ENCODE assay signal across 11 mouse cellular contexts in genomic region chr6:28428290-28428689, GRCm38 (mm10). TPM values are rescaled to one million over a fixed set of nuclear protein-coding genes. Genes with fewer than 3 reads are reported as not detected.
DNase-seq lines count a peak whose midpoint lies in the region; ATAC-seq and TF ChIP-seq lines count a peak whose summit lies in the region.
"Had no signal": no experiment of that assay in that cellular context is flagged by ENCODE, and none has a peak within 500 bp of the region (broad histone marks: within the 10 kb centered on the region; RNA-seq: fewer than 3 reads in every experiment).

TSS of gene Gcc1 (minus strand) at chr6:28428390.

- no peaks in the 10 kb centered on the region for H3K36me3 ChIP-seq in heart, adult 2 months (ENCODE audit: control insufficient read depth, insufficient read depth, low read length)
- H3K36me3 ChIP-seq in midbrain, embryonic 13.5 days = peaks cover 24% of the 10 kb centered on the region
- H3K36me3 ChIP-seq in midbrain, embryonic 14.5 days (ENCODE audit: control insufficient read depth, insufficient read depth, low read length) = peaks cover 18% of the 10 kb centered on the region
- peaks cover 8% of the 10 kb centered on the region for H3K36me3 ChIP-seq in hindbrain, embryonic 16.5 days (ENCODE audit: control insufficient read depth, insufficient read depth, low read length)
- peaks cover 14% of the 10 kb centered on the region for H3K36me3 ChIP-seq in neural tube, embryonic 15.5 days

- TF ChIP-seq EP300 in heart, adult 2 months (IDR thresholded peaks at IDR 0.05; ENCODE audit: insufficient read depth, low read depth, low read length) = no peak

- H3K4me2 ChIP-seq in midbrain, embryonic 13.5 days (replicated peaks) = no peak within 1 kb of the TSS
- no peak within 1 kb of the TSS for H3K4me2 ChIP-seq in midbrain, embryonic 14.5 days (ENCODE audit: low read length)
- H3K4me2 ChIP-seq in hindbrain, embryonic 16.5 days (ENCODE audit: low read length) = no peak within 1 kb of the TSS
- H3K4me2 ChIP-seq in neural tube, embryonic 15.5 days = no peak within 1 kb of the TSS

- no peak within 1 kb of the TSS for H3K9ac ChIP-seq in heart, adult 2 months (ENCODE audit: low read depth, low read length)
- no peak within 1 kb of the TSS for H3K9ac ChIP-seq in midbrain, embryonic 13.5 days (replicated peaks)
- H3K9ac ChIP-seq in midbrain, embryonic 14.5 days (replicated peaks; ENCODE audit: low read length) = no peak within 1 kb of the TSS
- no peak within 1 kb of the TSS for H3K9ac ChIP-seq in hindbrain, embryonic 16.5 days (ENCODE audit: low read depth, low read length)
- H3K9ac ChIP-seq in neural tube, embryonic 15.5 days (replicated peaks) = no peak within 1 kb of the TSS

- peaks cover 2% of the 10 kb centered on the region; the same call in 1 of the 2 replicates for H3K79me2 ChIP-seq in heart, adult 2 months (replicated peaks; ENCODE audit: control insufficient read depth, insufficient read depth, low read length)

- H3K27ac ChIP-seq in heart, adult 2 months = no peak within 1 kb of the TSS
- no peak within 1 kb of the TSS for H3K27ac ChIP-seq in midbrain, embryonic 13.5 days
- no peak within 1 kb of the TSS for H3K27ac ChIP-seq in midbrain, embryonic 14.5 days (replicated peaks; ENCODE audit: low read depth, low read length)
- no peak within 1 kb of the TSS for H3K27ac ChIP-seq in hindbrain, embryonic 16.5 days (ENCODE audit: low read depth, low read length)
- no peak within 1 kb of the TSS for H3K27ac ChIP-seq in neural tube, embryonic 15.5 days (replicated peaks)
- H3K27ac ChIP-seq: kidney, postnatal 0 days had no signal

- TF ChIP-seq POLR2A in heart, adult 2 months (IDR thresholded peaks at IDR 0.05; ENCODE audit: insufficient read depth, low read depth, low read length) = no peak

- peaks cover 7% of the 10 kb centered on the region for H3K4me1 ChIP-seq in heart, adult 2 months (ENCODE audit: control insufficient read depth, insufficient read depth, low read length)
- H3K4me1 ChIP-seq in midbrain, embryonic 13.5 days (replicated peaks) = peaks cover 21% of the 10 kb centered on the region
- peaks cover 10% of the 10 kb centered on the region; the same call in 1 of the 2 replicates for H3K4me1 ChIP-seq in midbrain, embryonic 14.5 days (ENCODE audit: control insufficient read depth, insufficient read depth, low read length)
- H3K4me1 ChIP-seq in hindbrain, embryonic 16.5 days (ENCODE audit: control insufficient read depth, insufficient read depth, low read depth, low read length) = peaks cover 13% of the 10 kb centered on the region
- peaks cover 22% of the 10 kb centered on the region for H3K4me1 ChIP-seq in neural tube, embryonic 15.5 days

- no peak for TF ChIP-seq CTCF in heart, adult 2 months (IDR thresholded peaks at IDR 0.05)

- WGBS in heart, adult 2 months = 84% methylated on average over 3 of the region's 3 CpGs
- 88% methylated on average over 3 of the region's 3 CpGs for WGBS in midbrain, embryonic 13.5 days
- WGBS in midbrain, embryonic 14.5 days = 91% methylated on average over 3 of the region's 3 CpGs
- whole genome bisulfite sequencing in hindbrain, embryonic 16.5 days = 91% methylated on average over 3 of the region's 3 CpGs
- WGBS in neural tube, embryonic 15.5 days = 92% methylated on average over 3 of the region's 3 CpGs

- no peak for DNase-seq in heart, postnatal 10 days
- DNase-seq in heart, adult 2 months = no peak
- no peak for DNase-seq in midbrain, embryonic 14.5 days
- DNase-seq in spleen, postnatal 14 days (ENCODE audit: low spot score in 2 of 2) = no peak
- no peak for DNase-seq in urinary bladder, adult 18-20 months (ENCODE audit: low spot score in 2 of 2)
- DNase-seq: embryo, embryonic 11 days; right cerebral cortex, postnatal 14 days had no signal

- ATAC-seq in midbrain, embryonic 13.5 days = no peak
- ATAC-seq in midbrain, embryonic 14.5 days (ENCODE audit: low FRiP score, low TSS enrichment) = no peak
- ATAC-seq in hindbrain, embryonic 16.5 days = no peak
- ATAC-seq in neural tube, embryonic 15.5 days (ENCODE audit: low FRiP score) = no peak

- no peak within 1 kb of the TSS for H3K4me3 ChIP-seq in heart, adult 2 months
- no peak within 1 kb of the TSS for H3K4me3 ChIP-seq in midbrain, embryonic 13.5 days (replicated peaks)
- H3K4me3 ChIP-seq in midbrain, embryonic 14.5 days (replicated peaks; ENCODE audit: low read depth, low read length) = no peak within 1 kb of the TSS
- no peak within 1 kb of the TSS for H3K4me3 ChIP-seq in hindbrain, embryonic 16.5 days (ENCODE audit: low read length)
- H3K4me3 ChIP-seq in neural tube, embryonic 15.5 days (replicated peaks) = no peak within 1 kb of the TSS

- no peaks in the 10 kb centered on the region for H3K9me3 ChIP-seq in midbrain, embryonic 13.5 days
- H3K9me3 ChIP-seq in midbrain, embryonic 14.5 days (ENCODE audit: control insufficient read depth, low read length) = no peaks in the 10 kb centered on the region
- H3K9me3 ChIP-seq in hindbrain, embryonic 16.5 days (ENCODE audit: control insufficient read depth, low read length) = no peaks in the 10 kb centered on the region
- H3K9me3 ChIP-seq in neural tube, embryonic 15.5 days (replicated peaks) = no peaks in the 10 kb centered on the region

- intact Hi-C loops in heart, postnatal 10 days (cut with DNase I) = loop anchor here (10.0 kb wide), 1 partner anchor 597 kb away; no protein-coding TSS in a partner anchor
- intact Hi-C loops in heart, adult 2 months (cut with DNase I) = no loop called here

- H3K27me3 ChIP-seq in heart, adult 2 months (ENCODE audit: control insufficient read depth, insufficient read depth, low read length) = no peaks in the 10 kb centered on the region
- H3K27me3 ChIP-seq in midbrain, embryonic 13.5 days = no peaks in the 10 kb centered on the region
- no peaks in the 10 kb centered on the region for H3K27me3 ChIP-seq in midbrain, embryonic 14.5 days (ENCODE audit: control insufficient read depth, insufficient read depth, low read length)
- H3K27me3 ChIP-seq in hindbrain, embryonic 16.5 days (replicated peaks; ENCODE audit: control insufficient read depth, insufficient read depth, low read length) = no peaks in the 10 kb centered on the region
- H3K27me3 ChIP-seq in neural tube, embryonic 15.5 days (replicated peaks) = no peaks in the 10 kb centered on the region

RNA-seq across cellular contexts. Expression of gene Gcc1, which starts in this region (rescaled TPM):
- 10 to 100 TPM; 10.8 to 11.6 TPM for total RNA-seq in heart, postnatal 10 days (2021)
- 1 to 10 TPM; 8.4 to 9.8 TPM for total RNA-seq in heart, adult 2 months (2021)
- 3.2 and 3.6 TPM in 2 replicates for polyA plus RNA-seq in heart, adult 2 months (2012; rRNA removed)
- 13.2 and 14.2 TPM in 2 replicates for polyA plus RNA-seq in midbrain, embryonic 13.5 days (2015; fragmentation: Nextera tagmentation; extraction: Ambion mirVana)
- polyA plus RNA-seq in midbrain, embryonic 14.5 days (2014; fragmentation: Nextera tagmentation; extraction: Ambion mirVana) = 8.4 and 9.5 TPM in 2 replicates
- 10.4 and 12.6 TPM in 2 replicates for polyA plus RNA-seq in hindbrain, embryonic 16.5 days (2015; fragmentation: Nextera tagmentation; extraction: Ambion mirVana)
- 11.0 and 12.8 TPM in 2 replicates for polyA plus RNA-seq in neural tube, embryonic 15.5 days (2015; fragmentation: Nextera tagmentation; extraction: Ambion mirVana)
